Mouse (Mus musculus) CH12.LX (cell line): ENCODE data around the gene Nat10. TPM values are rescaled to one million over a fixed set of nuclear protein-coding genes. Genes with fewer than 3 reads are reported as not detected.

Experiments used
- DNase-seq: peaks from one replicate; pipeline ENCODE4 v3.0.0-alpha.2; 2013; ENCODE audit errors: extremely low read depth
- H3K27ac ChIP-seq: 2 replicates; pipeline ENCODE4 v1.5.1; 2012; ENCODE audit warnings: low read depth, mild to moderate bottlenecking, control low read depth, moderate library complexity; ENCODE audit not compliant: insufficient read depth
- H3K27me3 ChIP-seq: replicated peaks from 2 replicates; pipeline ENCODE3; 2012; ENCODE audit warnings: inconsistent platforms
- H3K36me3 ChIP-seq, 2 experiments: replicated peaks in 1 of 2; 2 replicates each; pipeline versions ENCODE3 to v1.6.1; 2012; ENCODE audit warnings: inconsistent platforms in 1 of 2, low read length in 1 of 2, mild to moderate bottlenecking in 1 of 2, mixed read lengths in 1 of 2, moderate library complexity in 1 of 2; ENCODE audit not compliant: control insufficient read depth in 1 of 2, insufficient read depth in 1 of 2
- H3K4me1 ChIP-seq, 2 experiments: 2 replicates each; pipeline ENCODE4 v1.6.1; 2012; ENCODE audit warnings: inconsistent platforms in 1 of 2, moderate library complexity in 1 of 2; ENCODE audit not compliant: insufficient read depth in 2 of 2, control insufficient read depth in 1 of 2
- H3K4me2 ChIP-seq: 2 replicates; pipeline ENCODE4 v1.6.1; 2012; ENCODE audit warnings: low read depth, mild to moderate bottlenecking, control low read depth; ENCODE audit not compliant: poor library complexity, insufficient read depth, severe bottlenecking
- H3K4me3 ChIP-seq, 3 experiments: fragments of 150-350 bp in 1 of 3; sonication (generic) in 1 of 3; replicated peaks in 1 of 3; 2 replicates each; pipeline versions ENCODE3 to v1.5.1; 2011 to 2012; ENCODE audit warnings: low read depth in 2 of 3, low read length in 2 of 3, mild to moderate bottlenecking in 2 of 3, moderate library complexity in 2 of 3, control low read depth in 1 of 3, improper control_type of control experiment in 1 of 3, inconsistent platforms in 1 of 3, mixed read lengths in 1 of 3; ENCODE audit not compliant: poor library complexity in 1 of 3
- H3K79me2 ChIP-seq: replicated peaks from 2 replicates; pipeline ENCODE4 v1.6.1; 2012; ENCODE audit warnings: mild to moderate bottlenecking, moderate library complexity; ENCODE audit not compliant: control insufficient read depth, poor library complexity, insufficient read depth, severe bottlenecking; ENCODE audit errors: extremely low read depth
- H3K9ac ChIP-seq: 2 replicates; pipeline ENCODE4 v1.6.1; 2012; ENCODE audit warnings: low read depth, mild to moderate bottlenecking, control low read depth, moderate library complexity; ENCODE audit not compliant: insufficient read depth
- H3K9me3 ChIP-seq: replicated peaks from 2 replicates; pipeline ENCODE3; 2012; ENCODE audit warnings: low read length, inconsistent platforms, mixed read lengths
- BHLHE40 ChIP-seq: IDR thresholded peaks from 2 replicates; pipeline ENCODE4 v1.6.1; 2011; ENCODE audit warnings: mild to moderate bottlenecking, low read depth, low read length, improper control_type of control experiment
- CHD2 ChIP-seq: IDR thresholded peaks from 2 replicates; pipeline ENCODE4 v1.6.1; 2011; ENCODE audit warnings: low read length, improper control_type of control experiment
- ELF1 ChIP-seq: IDR thresholded peaks from 2 replicates; pipeline ENCODE4 v1.6.1; 2014; ENCODE audit warnings: low read depth, mild to moderate bottlenecking, inconsistent platforms, low read length, improper control_type of control experiment
- EP300 ChIP-seq: IDR thresholded peaks from 2 replicates; pipeline ENCODE4 v1.6.1; 2011; ENCODE audit warnings: low read length, improper control_type of control experiment
- ETS1 ChIP-seq: conservative IDR thresholded peaks from 2 replicates; pipeline ENCODE4 v1.6.1; 2012; ENCODE audit warnings: low read depth, mild to moderate bottlenecking, inconsistent platforms, low read length, improper control_type of control experiment, moderate library complexity
- HCFC1 ChIP-seq: IDR thresholded peaks from 2 replicates; pipeline ENCODE4 v1.6.1; 2012; ENCODE audit warnings: low read depth, mild to moderate bottlenecking, inconsistent platforms, low read length, improper control_type of control experiment
- IRF4 ChIP-seq: IDR thresholded peaks from 2 replicates; pipeline ENCODE4 v1.6.1; 2014; ENCODE audit warnings: low read depth, mild to moderate bottlenecking, inconsistent platforms, low read length, improper control_type of control experiment
- JUN ChIP-seq: IDR thresholded peaks from 2 replicates; pipeline ENCODE4 v1.6.1; 2011; ENCODE audit warnings: low read depth, mild to moderate bottlenecking, low read length, improper control_type of control experiment, moderate library complexity; ENCODE audit not compliant: insufficient read depth
- JUND ChIP-seq: conservative IDR thresholded peaks from 2 replicates; pipeline ENCODE4 v1.6.1; 2011; ENCODE audit warnings: low read depth, low read length, improper control_type of control experiment
- MAFK ChIP-seq: IDR thresholded peaks from 2 replicates; pipeline ENCODE4 v1.6.1; 2011; ENCODE audit warnings: low read length, improper control_type of control experiment; ENCODE audit not compliant: insufficient replicate concordance
- MAX ChIP-seq: IDR thresholded peaks from 2 replicates; pipeline ENCODE4 v1.6.1; 2011; ENCODE audit warnings: low read length, improper control_type of control experiment
- MAZ ChIP-seq: IDR thresholded peaks from 2 replicates; pipeline ENCODE4 v1.6.1; 2012; ENCODE audit warnings: low read depth, mild to moderate bottlenecking, inconsistent platforms, low read length, improper control_type of control experiment, moderate library complexity
- MEF2A ChIP-seq: IDR thresholded peaks from 2 replicates; pipeline ENCODE4 v1.6.1; 2014; ENCODE audit warnings: low read depth, mild to moderate bottlenecking, inconsistent platforms, low read length, improper control_type of control experiment, borderline replicate concordance
- MXI1 ChIP-seq: IDR thresholded peaks from 2 replicates; pipeline ENCODE4 v1.6.1; 2011; ENCODE audit warnings: mild to moderate bottlenecking, low read depth, low read length, improper control_type of control experiment
- MYC ChIP-seq: IDR thresholded peaks from 2 replicates; pipeline ENCODE4 v1.6.1; 2011; ENCODE audit warnings: low read depth, mild to moderate bottlenecking, improper control_type of control experiment, low read length
- NELFE ChIP-seq: IDR thresholded peaks from 2 replicates; pipeline ENCODE4 v1.6.1; 2011; ENCODE audit warnings: low read depth, low read length, improper control_type of control experiment
- NRF1 ChIP-seq: IDR thresholded peaks from 2 replicates; pipeline ENCODE4 v1.6.1; 2014; ENCODE audit warnings: low read depth, mild to moderate bottlenecking, inconsistent platforms, low read length, improper control_type of control experiment, moderate library complexity
- PAX5 ChIP-seq: IDR thresholded peaks from 2 replicates; pipeline ENCODE4 v1.6.1; 2012; ENCODE audit warnings: low read length, inconsistent platforms, mixed read lengths
- RAD21 ChIP-seq: IDR thresholded peaks from 2 replicates; pipeline ENCODE4 v1.6.1; 2011; ENCODE audit warnings: low read depth, mild to moderate bottlenecking, low read length, improper control_type of control experiment, moderate library complexity
- SMC3 ChIP-seq: IDR thresholded peaks from 2 replicates; pipeline ENCODE4 v1.6.1; 2011; ENCODE audit warnings: low read depth, low read length, improper control_type of control experiment
- TBP ChIP-seq: conservative IDR thresholded peaks from 2 replicates; pipeline ENCODE4 v1.6.1; 2011; ENCODE audit warnings: low read depth, low read length, improper control_type of control experiment
- TCF12 ChIP-seq: IDR thresholded peaks from 2 replicates; pipeline ENCODE4 v1.6.1; 2014; ENCODE audit warnings: low read depth, mild to moderate bottlenecking, inconsistent platforms, low read length, improper control_type of control experiment
- UBTF ChIP-seq: IDR thresholded peaks from 2 replicates; pipeline ENCODE4 v1.6.1; 2012; ENCODE audit warnings: low read depth, mild to moderate bottlenecking, inconsistent platforms, low read length, improper control_type of control experiment, moderate library complexity
- ZC3H11A ChIP-seq: IDR thresholded peaks from 2 replicates; pipeline ENCODE4 v1.6.1; 2012; ENCODE audit warnings: low read depth, mild to moderate bottlenecking, inconsistent platforms, low read length, improper control_type of control experiment
- dilution Hi-C: fragments of 300-500 bp; cut with MboI; formaldehyde crosslinking; loops from 2 replicates; pipeline ENCODE4 v1.14.3; 2020; ENCODE audit warnings: low sequenced_read_pairs; ENCODE audit not compliant: extremely low pct_unique_long_range_greater_than_20kb, extremely low pct_ligation_motif_present
- in situ Hi-C: fragments of 300-500 bp; cut with MboI; formaldehyde crosslinking; loops from 3 replicates; pipeline ENCODE4 v1.14.3; 2019; ENCODE audit warnings: low sequenced_read_pairs, low pct_ligation_motif_present, low pct_unique_long_range_greater_than_20kb, mixed read lengths
- polyA plus RNA-seq: library from polyadenylated mRNA; unstranded; fragments of >175 nt; gene quantifications from 2 replicates; pipeline ENCODE4 v1.2.1, GENCODE M21; 2012; ENCODE audit warnings: low read depth; ENCODE audit not compliant: insufficient read length
- total RNA-seq, 2 experiments: library from RNA; depleted of rRNA; stranded (reverse); fragments of 300-350 nt in 1 of 2; fragments of >200 nt in 1 of 2; gene quantifications; 2 replicates each; pipeline ENCODE4 v1.2.3; 2012 to 2014

Gene Nat10
- total and polyA plus RNA-seq, 3 experiments = 31.0 to 83.6 (median 36.0) TPM

DNA sequence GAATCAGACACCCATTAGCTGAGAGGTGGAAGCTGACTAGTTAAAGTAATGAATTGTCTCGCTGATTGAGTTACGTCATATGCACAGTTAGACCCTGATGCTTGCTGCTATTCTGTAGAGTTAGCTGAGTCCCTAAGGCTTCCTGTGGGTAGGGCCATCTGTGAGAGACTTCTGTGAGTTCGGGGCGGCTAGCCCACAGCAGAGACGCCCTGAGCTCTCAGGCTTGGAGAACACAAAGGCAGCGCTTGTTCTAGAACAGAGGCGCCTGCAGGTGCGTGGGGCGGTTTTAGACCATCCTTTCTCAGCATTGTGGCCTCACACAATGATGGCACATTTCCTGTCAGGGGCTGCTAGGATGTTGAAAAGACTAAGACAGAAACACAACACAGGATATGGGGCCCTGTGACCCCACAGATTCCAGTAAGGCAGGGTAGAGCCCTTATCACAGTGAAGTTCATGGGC, 78.8 kb downstream of the Nat10 start:
- DNase-seq = peak; percentile 79
- Histone ChIP-seq H3K4me1 (peaks cover 52 to 99% of the 10 kb centered on the region in 2 experiments), H3K27ac (peak overlapping the region; percentile 89), H3K4me3 (peak overlapping the region in 1 of 3 experiments; percentile 22), H3K9me3 (no peaks in the 10 kb centered on the region), H3K9ac (peak overlapping the region; percentile 72; the same call in 1 of the 2 replicates), H3K79me2 (no peaks in the 10 kb centered on the region), H3K36me3 (peaks cover 0 to 3% of the 10 kb centered on the region in 2 experiments), H3K27me3 (no peaks in the 10 kb centered on the region), H3K4me2 (peak overlapping the region; percentile 57)
- in situ Hi-C loops = no loop called here
- dilution Hi-C loops = no loop called here
- TF ChIP-seq MAFK (peak; percentile 39; the same call in 1 of the 2 replicates), TCF12 (peak; percentile 91), MYC (0 out of 2 replicates have a peak, but pooled peaks have one; percentile 52), MXI1 (peak; percentile 56; the same call in 1 of the 2 replicates), IRF4 (peak; percentile 77), HCFC1 (no peak), EP300 (peak; percentile 76), TBP (peak; percentile 57; the same call in 1 of the 2 replicates), BHLHE40 (peak; percentile 68; the same call in 1 of the 2 replicates), MAX (peak; percentile 68), MEF2A (peak; percentile 73), SMC3 (no peak; the same call in none of the 2 replicates), NELFE (peak; percentile 29; the same call in 1 of the 2 replicates), PAX5 (no peak), MAZ (peak; percentile 42; the same call in 1 of the 2 replicates), UBTF (peak; percentile 88), ELF1 (peak; percentile 35; the same call in 1 of the 2 replicates), JUND (peak; percentile 46), ZC3H11A (no peak), RAD21 (no peak), ETS1 (peak; percentile 72), JUN (no peak; the same call in 1 of the 2 replicates), CHD2 (peak; percentile 67; the same call in 1 of the 2 replicates), NRF1 (0 out of 2 replicates have a peak, but pooled peaks have one; percentile 29)
